Mouse (Mus musculus) CH12.LX (cell line): ENCODE measurements around the gene Aplf. TPM values are rescaled to one million over a fixed set of nuclear protein-coding genes. Genes with fewer than 3 reads are reported as not detected.
A peak's percentile ranks its signal among the peaks of the same experiment; 100 is the strongest.

Experiments used
- DNase-seq: peaks from one replicate; pipeline ENCODE4 v3.0.0-alpha.2; 2013; ENCODE audit errors: extremely low read depth
- H3K27ac ChIP-seq: 2 replicates; pipeline ENCODE4 v1.5.1; 2012; ENCODE audit warnings: low read depth, mild to moderate bottlenecking, control low read depth, moderate library complexity; ENCODE audit not compliant: insufficient read depth
- H3K27me3 ChIP-seq: replicated peaks from 2 replicates; pipeline ENCODE3; 2012; ENCODE audit warnings: inconsistent platforms
- H3K36me3 ChIP-seq, 2 experiments: replicated peaks in 1 of 2; 2 replicates each; pipeline versions ENCODE3 to v1.6.1; 2012; ENCODE audit warnings: inconsistent platforms in 1 of 2, low read length in 1 of 2, mild to moderate bottlenecking in 1 of 2, mixed read lengths in 1 of 2, moderate library complexity in 1 of 2; ENCODE audit not compliant: control insufficient read depth in 1 of 2, insufficient read depth in 1 of 2
- H3K4me1 ChIP-seq, 2 experiments: 2 replicates each; pipeline ENCODE4 v1.6.1; 2012; ENCODE audit warnings: inconsistent platforms in 1 of 2, moderate library complexity in 1 of 2; ENCODE audit not compliant: insufficient read depth in 2 of 2, control insufficient read depth in 1 of 2
- H3K4me2 ChIP-seq: 2 replicates; pipeline ENCODE4 v1.6.1; 2012; ENCODE audit warnings: low read depth, mild to moderate bottlenecking, control low read depth; ENCODE audit not compliant: poor library complexity, insufficient read depth, severe bottlenecking
- H3K4me3 ChIP-seq, 3 experiments: fragments of 150-350 bp in 1 of 3; sonication (generic) in 1 of 3; replicated peaks in 1 of 3; 2 replicates each; pipeline versions ENCODE3 to v1.5.1; 2011 to 2012; ENCODE audit warnings: low read depth in 2 of 3, low read length in 2 of 3, mild to moderate bottlenecking in 2 of 3, moderate library complexity in 2 of 3, control low read depth in 1 of 3, improper control_type of control experiment in 1 of 3, inconsistent platforms in 1 of 3, mixed read lengths in 1 of 3; ENCODE audit not compliant: poor library complexity in 1 of 3
- H3K79me2 ChIP-seq: replicated peaks from 2 replicates; pipeline ENCODE4 v1.6.1; 2012; ENCODE audit warnings: mild to moderate bottlenecking, moderate library complexity; ENCODE audit not compliant: control insufficient read depth, poor library complexity, insufficient read depth, severe bottlenecking; ENCODE audit errors: extremely low read depth
- H3K9ac ChIP-seq: 2 replicates; pipeline ENCODE4 v1.6.1; 2012; ENCODE audit warnings: low read depth, mild to moderate bottlenecking, control low read depth, moderate library complexity; ENCODE audit not compliant: insufficient read depth
- H3K9me3 ChIP-seq: replicated peaks from 2 replicates; pipeline ENCODE3; 2012; ENCODE audit warnings: low read length, inconsistent platforms, mixed read lengths
- CHD1 ChIP-seq: IDR thresholded peaks from 2 replicates; pipeline ENCODE4 v1.6.1; 2012; ENCODE audit warnings: low read depth, low read length, improper control_type of control experiment, inconsistent platforms
- CTCF ChIP-seq, 2 experiments: IDR thresholded peaks in 1 of 2; conservative IDR thresholded peaks in 1 of 2; 2 replicates each; pipeline ENCODE4 v1.5.1; 2011 to 2012; ENCODE audit warnings: low read depth in 2 of 2, low read length in 2 of 2, improper control_type of control experiment in 1 of 2, inconsistent platforms in 1 of 2, mild to moderate bottlenecking in 1 of 2, moderate library complexity in 1 of 2
- E2F4 ChIP-seq: IDR thresholded peaks from 2 replicates; pipeline ENCODE4 v1.6.1; 2011; ENCODE audit warnings: low read depth, low read length, improper control_type of control experiment; ENCODE audit not compliant: insufficient replicate concordance
- GABPA ChIP-seq: IDR thresholded peaks from 2 replicates; pipeline ENCODE4 v1.6.1; 2012; ENCODE audit warnings: low read depth, low read length, improper control_type of control experiment, inconsistent platforms; ENCODE audit not compliant: insufficient replicate concordance
- IRF4 ChIP-seq: IDR thresholded peaks from 2 replicates; pipeline ENCODE4 v1.6.1; 2014; ENCODE audit warnings: low read depth, mild to moderate bottlenecking, inconsistent platforms, low read length, improper control_type of control experiment
- JUN ChIP-seq: IDR thresholded peaks from 2 replicates; pipeline ENCODE4 v1.6.1; 2011; ENCODE audit warnings: low read depth, mild to moderate bottlenecking, low read length, improper control_type of control experiment, moderate library complexity; ENCODE audit not compliant: insufficient read depth
- KAT2A ChIP-seq: IDR thresholded peaks from 2 replicates; pipeline ENCODE4 v1.6.1; 2012; ENCODE audit warnings: low read length, improper control_type of control experiment, inconsistent platforms; ENCODE audit not compliant: insufficient replicate concordance
- MAFK ChIP-seq: IDR thresholded peaks from 2 replicates; pipeline ENCODE4 v1.6.1; 2011; ENCODE audit warnings: low read length, improper control_type of control experiment; ENCODE audit not compliant: insufficient replicate concordance
- MAX ChIP-seq: IDR thresholded peaks from 2 replicates; pipeline ENCODE4 v1.6.1; 2011; ENCODE audit warnings: low read length, improper control_type of control experiment
- MAZ ChIP-seq: IDR thresholded peaks from 2 replicates; pipeline ENCODE4 v1.6.1; 2012; ENCODE audit warnings: low read depth, mild to moderate bottlenecking, inconsistent platforms, low read length, improper control_type of control experiment, moderate library complexity
- MEF2A ChIP-seq: IDR thresholded peaks from 2 replicates; pipeline ENCODE4 v1.6.1; 2014; ENCODE audit warnings: low read depth, mild to moderate bottlenecking, inconsistent platforms, low read length, improper control_type of control experiment, borderline replicate concordance
- MXI1 ChIP-seq: IDR thresholded peaks from 2 replicates; pipeline ENCODE4 v1.6.1; 2011; ENCODE audit warnings: mild to moderate bottlenecking, low read depth, low read length, improper control_type of control experiment
- MYC ChIP-seq: IDR thresholded peaks from 2 replicates; pipeline ENCODE4 v1.6.1; 2011; ENCODE audit warnings: low read depth, mild to moderate bottlenecking, improper control_type of control experiment, low read length
- NRF1 ChIP-seq: IDR thresholded peaks from 2 replicates; pipeline ENCODE4 v1.6.1; 2014; ENCODE audit warnings: low read depth, mild to moderate bottlenecking, inconsistent platforms, low read length, improper control_type of control experiment, moderate library complexity
- POLR2A ChIP-seq: IDR thresholded peaks from 2 replicates; pipeline ENCODE4 v1.6.1; 2011; ENCODE audit warnings: low read depth, mild to moderate bottlenecking, improper control_type of control experiment, low read length
- RAD21 ChIP-seq: IDR thresholded peaks from 2 replicates; pipeline ENCODE4 v1.6.1; 2011; ENCODE audit warnings: low read depth, mild to moderate bottlenecking, low read length, improper control_type of control experiment, moderate library complexity
- RCOR1 ChIP-seq: conservative IDR thresholded peaks from 2 replicates; pipeline ENCODE4 v1.6.1; 2012; ENCODE audit warnings: low read depth, mild to moderate bottlenecking, inconsistent platforms, low read length, improper control_type of control experiment
- SMC3 ChIP-seq: IDR thresholded peaks from 2 replicates; pipeline ENCODE4 v1.6.1; 2011; ENCODE audit warnings: low read depth, low read length, improper control_type of control experiment
- TBP ChIP-seq: conservative IDR thresholded peaks from 2 replicates; pipeline ENCODE4 v1.6.1; 2011; ENCODE audit warnings: low read depth, low read length, improper control_type of control experiment
- UBTF ChIP-seq: IDR thresholded peaks from 2 replicates; pipeline ENCODE4 v1.6.1; 2012; ENCODE audit warnings: low read depth, mild to moderate bottlenecking, inconsistent platforms, low read length, improper control_type of control experiment, moderate library complexity
- USF1 ChIP-seq: IDR thresholded peaks from 2 replicates; pipeline ENCODE4 v1.6.1; 2014; ENCODE audit warnings: low read depth, mild to moderate bottlenecking, inconsistent platforms, low read length, improper control_type of control experiment
- USF2 ChIP-seq: conservative IDR thresholded peaks from 2 replicates; pipeline ENCODE4 v1.6.1; 2011; ENCODE audit warnings: low read depth, low read length, improper control_type of control experiment
- ZKSCAN1 ChIP-seq: IDR thresholded peaks from 2 replicates; pipeline ENCODE4 v1.6.1; 2012; ENCODE audit warnings: low read depth, inconsistent platforms, low read length, improper control_type of control experiment, borderline replicate concordance
- ZMIZ1 ChIP-seq: IDR thresholded peaks from 2 replicates; pipeline ENCODE4 v1.6.1; 2012; ENCODE audit warnings: low read depth, mild to moderate bottlenecking, inconsistent platforms, low read length, improper control_type of control experiment
- ZNF384 ChIP-seq: IDR thresholded peaks from 2 replicates; pipeline ENCODE4 v1.6.1; 2012; ENCODE audit warnings: low read depth, low read length, improper control_type of control experiment, inconsistent platforms
- dilution Hi-C: fragments of 300-500 bp; cut with MboI; formaldehyde crosslinking; loops from 2 replicates; pipeline ENCODE4 v1.14.3; 2020; ENCODE audit warnings: low sequenced_read_pairs; ENCODE audit not compliant: extremely low pct_unique_long_range_greater_than_20kb, extremely low pct_ligation_motif_present
- in situ Hi-C: fragments of 300-500 bp; cut with MboI; formaldehyde crosslinking; loops from 3 replicates; pipeline ENCODE4 v1.14.3; 2019; ENCODE audit warnings: low sequenced_read_pairs, low pct_ligation_motif_present, low pct_unique_long_range_greater_than_20kb, mixed read lengths
- polyA plus RNA-seq: library from polyadenylated mRNA; unstranded; fragments of >175 nt; gene quantifications from 2 replicates; pipeline ENCODE4 v1.2.1, GENCODE M21; 2012; ENCODE audit warnings: low read depth; ENCODE audit not compliant: insufficient read length
- total RNA-seq, 2 experiments: library from RNA; depleted of rRNA; stranded (reverse); fragments of 300-350 nt in 1 of 2; fragments of >200 nt in 1 of 2; gene quantifications; 2 replicates each; pipeline ENCODE4 v1.2.3; 2012 to 2014

The Aplf gene
- total and polyA plus RNA-seq, 3 experiments = 10.3 to 15.8 (median 11.1) TPM

DNA sequence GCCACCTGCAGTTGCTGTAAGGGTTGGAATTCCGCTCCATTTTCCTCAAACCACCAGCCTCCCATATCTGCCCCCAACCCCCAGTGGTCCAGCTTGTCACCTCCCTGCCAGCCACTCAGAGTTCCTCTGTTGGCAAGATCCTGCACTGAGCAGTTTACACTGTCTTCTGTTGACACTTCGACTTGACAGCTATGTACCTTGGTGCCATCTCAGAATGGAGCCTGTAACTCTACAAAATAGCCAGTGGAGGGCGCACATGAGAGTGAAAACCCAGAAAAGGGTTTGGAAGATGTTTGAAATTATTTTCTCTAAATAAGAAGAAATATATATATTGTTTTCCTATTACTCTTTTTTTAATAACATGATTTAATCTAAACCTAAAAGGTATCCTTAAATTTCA lies 34.3 kb upstream of the Aplf start:
- TF ChIP-seq CTCF (conservative IDR thresholded peaks at IDR 0.05 in 1 of 2, IDR thresholded peaks at IDR 0.05 in 1 of 2; ENCODE audit: low read depth in 2 of 2, low read length in 2 of 2) (peak; percentile 26 to 67; a peak in 2 of 4 replicates), USF1 (no peak), ZMIZ1 (no peak), SMC3 (peak; percentile 64), POLR2A (no peak), TBP (no peak), MAX (no peak), ZKSCAN1 (no peak), USF2 (no peak), KAT2A (no peak), NRF1 (no peak), MAZ (no peak), JUN (no peak), MYC (no peak), RAD21 (peak; percentile 47), MAFK (no peak), GABPA (no peak), ZNF384 (no peak), UBTF (no peak), MEF2A (no peak), E2F4 (no peak), MXI1 (no peak), CHD1 (no peak), IRF4 (no peak), RCOR1 (no peak)
- Histone ChIP-seq H3K9me3 (no peaks in the 10 kb centered on the region), H3K79me2 (no peaks in the 10 kb centered on the region), H3K4me2 (no peak overlapping the region), H3K27ac (no peak overlapping the region), H3K4me1 (no peaks in the 10 kb centered on the region), H3K27me3 (peaks cover 17% of the 10 kb centered on the region), H3K9ac (no peak overlapping the region), H3K4me3 (no peak overlapping the region), H3K36me3 (no peaks in the 10 kb centered on the region)
- DNase-seq = peak; percentile 38
- dilution Hi-C loops (no loop called here), in situ Hi-C loops (no loop called here)
